Mouse (Mus musculus): Measurements from ENCODE around the gene Sde2.
"Not testable (repeated sequence)": the region's sequence is repeated elsewhere in the genome, so short reads cannot be mapped to it uniquely, and the experiment has no call there.

Sde2 gene

GRCm38 (mm10) chr1:180835273-180836015 lies 15.5 kb upstream of the Sde2 start:
- DNase-seq (ENCODE audit: low read depth) = no peak

DNA sequence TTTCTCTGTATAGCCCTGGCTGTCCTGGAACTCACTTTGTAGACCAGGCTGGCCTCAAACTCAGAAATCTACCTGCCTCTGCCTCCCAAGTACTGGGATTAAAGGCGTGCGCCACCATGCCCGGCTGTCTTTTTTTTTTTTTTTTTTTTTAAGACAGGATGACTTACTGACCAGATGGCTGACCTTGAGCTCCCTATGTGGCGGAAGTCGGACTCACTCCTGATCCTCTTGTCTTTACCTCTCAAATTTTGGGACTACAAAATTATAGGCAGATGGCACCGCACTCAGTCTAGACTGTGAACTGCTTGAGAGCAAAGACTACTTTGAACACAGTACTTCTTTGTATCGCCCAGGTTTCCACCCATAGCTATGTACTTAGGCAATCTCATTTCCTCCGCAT lies 14.5 kb upstream of the Sde2 start:
- DNase-seq (ENCODE audit: low read depth) = not testable (repeated sequence)

DNA sequence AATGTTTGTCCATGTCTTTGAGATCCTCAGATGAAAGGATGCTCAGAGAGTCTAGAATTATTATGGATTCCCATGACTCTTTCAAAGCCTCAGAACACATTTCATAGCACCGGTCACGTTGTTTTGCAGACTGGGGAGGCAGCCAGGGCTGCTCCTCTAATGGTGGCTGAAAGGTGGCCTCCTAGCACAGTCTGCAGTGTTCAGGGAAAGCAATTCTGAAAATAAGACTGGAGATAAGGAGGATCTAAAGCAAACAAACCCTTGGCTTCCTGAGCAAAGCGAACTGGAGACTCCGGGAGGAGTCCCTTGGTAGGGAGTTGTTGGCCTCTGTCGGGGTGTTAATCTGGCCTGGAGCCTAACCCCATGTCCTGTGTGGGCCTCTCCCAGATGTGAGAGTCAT lies 13.7 kb upstream of the Sde2 start:
- no peak for DNase-seq (ENCODE audit: low read depth)

DNA sequence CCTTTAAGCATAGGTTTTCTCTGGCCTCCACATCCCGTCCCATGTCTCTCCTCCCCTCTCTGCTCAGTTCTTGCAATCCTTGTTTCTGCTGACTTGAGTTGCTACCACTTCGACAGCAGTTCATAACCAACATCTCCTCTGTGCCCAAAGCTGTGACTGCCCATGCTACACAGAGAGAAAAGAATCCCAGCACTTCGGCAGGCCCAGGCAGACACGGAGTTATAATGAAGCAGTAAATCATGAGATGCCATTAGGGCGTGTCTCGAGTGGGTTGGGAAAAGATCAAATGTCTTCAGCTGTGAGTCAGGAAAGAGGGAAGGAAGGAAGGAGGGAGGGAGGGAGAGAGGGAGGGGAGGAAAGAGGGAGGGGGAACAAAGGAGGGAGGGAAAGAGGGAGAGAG lies 12.9 kb upstream of the Sde2 start:
- DNase-seq (ENCODE audit: low read depth) = no peak

DNA sequence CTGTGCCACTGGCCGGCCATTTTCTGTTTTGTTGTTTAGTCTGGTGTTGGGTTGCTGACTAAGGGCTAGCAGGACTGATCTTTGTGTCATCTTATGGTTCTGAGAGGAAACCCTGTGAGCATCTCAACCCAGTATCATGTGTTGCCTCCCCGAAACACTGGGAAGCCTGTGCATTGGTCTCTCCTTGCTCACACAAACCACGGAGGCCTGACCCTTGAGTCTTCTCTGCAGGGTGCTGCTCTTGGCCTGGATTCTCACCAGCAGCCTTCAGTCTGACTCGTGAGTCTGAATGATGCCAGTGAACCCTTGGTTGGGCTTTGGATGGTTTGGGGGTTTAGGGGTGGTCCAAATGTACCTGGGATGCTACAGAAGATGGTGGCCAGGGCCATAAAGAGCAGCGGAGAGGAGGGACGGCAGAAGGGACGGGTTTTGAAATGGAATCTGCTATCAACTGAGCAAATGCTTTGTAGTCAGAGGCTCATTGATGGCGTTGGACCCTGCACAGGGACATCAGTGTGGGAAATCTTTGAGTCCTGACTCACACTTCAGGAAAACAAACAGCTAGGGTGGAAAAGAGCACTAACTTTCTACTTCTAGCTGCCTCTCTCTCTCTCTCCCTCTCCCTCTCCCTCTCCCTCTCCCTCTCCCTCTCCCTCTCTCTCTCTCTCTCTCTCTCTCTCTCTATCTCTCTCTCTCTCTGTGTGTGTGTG lies 11.6 kb upstream of the Sde2 start:
- no peak for DNase-seq (ENCODE audit: low read depth)

GRCm38 (mm10) chr1:180841561-180842300 lies 9.2 kb upstream of the Sde2 start:
- no peak for DNase-seq (ENCODE audit: low read depth)

DNA sequence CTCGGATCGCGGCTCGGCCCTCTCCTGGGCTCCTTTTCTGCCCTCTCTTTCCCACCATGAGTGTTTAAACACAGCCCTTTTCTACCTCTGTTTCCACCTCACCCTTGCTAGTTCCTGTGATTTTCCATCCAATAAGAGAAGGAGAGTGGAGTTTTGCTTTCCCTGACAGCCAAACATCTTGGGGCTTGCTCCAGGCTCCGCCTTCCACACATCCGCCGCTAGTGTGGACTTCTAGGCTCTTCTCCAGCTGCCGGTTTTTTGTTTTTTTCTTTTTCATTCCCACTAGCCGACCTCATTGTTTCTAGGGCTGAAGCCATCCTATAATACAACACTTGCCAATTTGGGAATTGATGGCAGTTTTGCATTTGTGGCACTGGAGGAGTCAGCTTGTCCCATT lies 2.8 kb upstream of the Sde2 start:
- DNase-seq (ENCODE audit: low read depth) = peak; percentile 84

DNA sequence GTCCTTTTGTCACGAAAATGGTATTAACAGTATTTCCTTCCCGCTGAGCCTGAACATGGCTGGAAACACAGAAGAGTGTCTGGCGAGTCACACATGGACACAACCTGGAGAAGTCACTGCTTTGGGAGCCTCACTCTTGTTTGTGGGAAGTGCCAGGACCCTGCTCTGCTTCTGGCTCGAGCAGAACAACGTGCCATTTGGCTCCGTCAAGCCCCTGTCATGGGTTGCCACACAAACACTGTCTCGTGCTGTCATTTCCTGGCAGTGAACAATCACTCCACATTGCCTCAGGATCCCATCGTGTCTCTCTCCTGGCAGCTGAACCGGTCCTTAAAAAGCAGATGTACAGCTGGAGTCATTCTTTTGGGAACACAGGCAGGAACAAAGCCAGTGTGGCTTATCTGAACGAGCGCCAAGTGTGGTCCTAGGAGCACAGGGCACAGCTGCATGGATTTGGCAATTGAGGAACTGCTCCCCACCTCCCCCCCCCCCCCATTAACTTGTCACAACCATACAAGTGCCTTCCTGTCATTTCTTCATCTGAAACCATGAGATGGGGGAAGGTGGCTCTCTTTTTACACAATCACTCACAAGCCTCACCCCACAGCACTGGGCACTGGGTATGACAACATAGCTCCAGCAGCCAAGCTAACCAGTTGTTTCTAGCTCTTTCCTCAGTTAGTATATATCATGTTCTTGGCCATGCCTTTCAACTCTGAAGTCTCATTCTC lies 2.3 kb upstream of the Sde2 start:
- peak; percentile 81 for DNase-seq (ENCODE audit: low read depth)

DNA sequence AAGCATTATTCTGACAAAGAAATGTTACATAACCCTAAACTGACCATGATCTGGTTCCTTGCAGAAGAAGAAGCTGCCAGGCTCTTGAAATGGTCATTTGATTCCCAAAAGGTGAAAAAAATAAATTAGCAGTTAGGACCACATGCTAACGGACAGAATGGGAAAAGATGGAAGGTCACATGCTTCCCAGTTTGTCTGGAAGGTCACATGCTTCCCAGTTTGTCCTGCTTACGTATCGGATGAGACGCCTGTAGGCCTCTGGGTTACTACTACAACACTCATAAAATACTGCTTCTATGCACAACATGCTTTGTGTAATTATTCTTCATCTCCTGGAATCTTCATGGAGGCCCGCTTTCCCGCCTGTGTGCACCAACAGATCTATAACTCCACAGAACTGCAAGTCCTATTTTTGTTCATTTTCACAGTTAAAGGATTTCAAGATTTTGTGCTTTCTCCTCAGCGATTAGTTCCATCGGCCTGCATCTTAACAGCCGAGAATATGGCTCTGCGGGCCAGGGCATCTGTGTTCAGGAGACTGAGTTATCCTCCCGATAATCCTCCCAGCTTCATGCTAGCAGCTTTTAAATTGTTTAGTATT lies 1.1 kb upstream of the Sde2 start:
- no peak for DNase-seq (ENCODE audit: low read depth)

GRCm38 (mm10) chr1:180858763-180859162 lies 7.8 kb downstream of the Sde2 start:
- no peak for DNase-seq (ENCODE audit: low read depth)

GRCm38 (mm10) chr1:180860030-180860429 lies 9.1 kb downstream of the Sde2 start:
- DNase-seq (ENCODE audit: low read depth) = no peak

- DNase-seq (ENCODE audit: low read depth) = peak; percentile 72
These were observed 12.7 kb downstream of the Sde2 start for GRCm38 (mm10) chr1:180863606-180864005.

DNA sequence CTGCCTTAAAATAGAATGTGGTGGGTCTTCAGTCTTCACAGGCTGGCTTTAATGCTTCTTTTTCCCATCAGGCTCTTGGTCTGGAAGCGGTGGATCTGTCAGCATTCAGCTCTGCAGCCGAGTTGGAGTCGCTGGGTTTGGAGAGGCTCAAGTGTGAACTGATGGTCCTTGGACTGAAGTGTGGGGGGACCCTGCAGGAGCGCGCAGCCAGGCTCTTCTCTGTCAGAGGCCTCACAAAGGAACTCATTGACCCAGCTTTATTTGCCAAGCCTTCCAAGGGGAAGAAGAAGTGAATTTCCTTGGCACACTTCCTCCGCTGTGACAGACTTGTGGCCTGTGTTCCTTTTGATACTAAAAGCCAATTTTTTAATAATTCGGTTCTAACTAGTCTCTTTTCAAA lies 15.1 kb downstream of the Sde2 start:
- no peak for DNase-seq (ENCODE audit: low read depth)

- DNase-seq (ENCODE audit: low read depth) = no peak
These were observed 19.3 kb downstream of the Sde2 start for GRCm38 (mm10) chr1:180870122-180870650.

DNA sequence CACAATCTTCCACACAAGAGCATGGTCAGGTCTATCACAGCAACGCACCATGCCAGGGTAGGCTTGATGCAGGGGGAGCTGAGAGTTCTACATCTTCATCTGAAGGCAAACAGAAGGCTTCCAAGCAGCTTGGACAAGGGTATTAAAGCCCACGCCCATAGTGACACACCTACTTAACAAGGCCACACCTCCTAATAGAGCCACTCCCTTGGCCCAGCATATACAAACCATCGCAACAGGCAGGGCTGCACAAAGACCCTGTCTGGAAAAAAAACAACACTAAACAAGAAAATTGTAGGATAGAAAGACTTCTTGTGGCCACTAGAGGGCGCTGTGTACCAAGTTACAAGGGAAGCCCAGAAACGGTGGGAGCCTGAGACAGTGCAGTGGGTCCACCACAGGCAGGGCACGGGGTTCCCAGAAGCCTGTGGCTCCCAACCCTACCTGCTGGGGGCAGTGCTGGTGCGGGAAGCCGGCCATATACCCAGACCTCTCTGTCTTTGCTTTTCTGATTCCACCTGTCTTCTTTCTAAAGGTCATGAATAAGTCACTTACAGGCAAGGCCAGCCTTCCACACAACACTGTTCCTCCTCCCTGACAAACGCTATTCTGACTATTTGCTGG lies 23.0 kb downstream of the Sde2 start:
- peak; percentile 89 for DNase-seq (ENCODE audit: low read depth)

GRCm38 (mm10) chr1:180874615-180875014 lies 23.7 kb downstream of the Sde2 start:
- DNase-seq (ENCODE audit: low read depth) = no peak

- no peak for DNase-seq (ENCODE audit: low read depth)
These were observed 24.2 kb downstream of the Sde2 start for GRCm38 (mm10) chr1:180875126-180875525.

DNA sequence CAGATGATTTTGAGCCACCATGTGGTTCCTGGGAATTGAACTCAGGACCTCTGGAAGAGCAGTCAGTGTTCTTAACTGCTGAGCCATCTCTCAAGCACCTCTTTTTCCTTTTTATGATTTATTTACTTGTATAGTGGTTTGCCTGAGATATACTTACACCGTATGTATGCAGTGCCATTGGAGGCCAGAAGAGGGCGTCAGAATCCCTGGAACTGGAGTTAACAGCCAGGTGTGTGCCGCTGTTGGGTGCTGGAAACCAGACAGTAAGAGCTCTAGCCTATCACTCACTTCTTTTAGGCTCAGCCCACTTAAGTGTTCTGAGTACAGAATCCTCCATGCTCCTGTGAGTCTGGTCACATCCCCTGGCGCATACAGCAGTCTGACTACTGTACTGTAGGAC lies 26.5 kb downstream of the Sde2 start:
- DNase-seq (ENCODE audit: low read depth) = no peak

GRCm38 (mm10) chr1:180881768-180882167 lies 30.8 kb downstream of the Sde2 start:
- no peak for DNase-seq (ENCODE audit: low read depth)

DNA sequence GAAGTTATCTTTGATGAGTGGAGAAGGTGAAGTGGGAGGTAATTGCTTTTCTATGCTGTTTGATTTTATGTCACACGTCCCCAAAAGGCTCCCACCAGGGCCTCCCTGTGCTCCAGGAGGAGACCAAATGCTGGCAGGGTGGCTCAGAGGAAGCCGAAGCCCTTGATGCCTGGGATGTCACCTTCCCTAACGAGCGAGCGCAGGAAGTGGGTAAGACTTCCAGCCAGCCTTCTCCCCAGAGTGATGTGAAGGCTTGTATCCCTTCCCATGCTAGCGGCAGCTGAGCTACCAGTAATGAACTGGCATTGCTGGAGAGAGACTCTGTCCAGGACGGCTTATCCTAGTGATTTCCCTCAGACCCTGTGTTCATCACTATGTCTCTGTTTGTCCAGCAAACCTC lies 32.8 kb downstream of the Sde2 start:
- DNase-seq (ENCODE audit: low read depth) = peak; percentile 36

DNA sequence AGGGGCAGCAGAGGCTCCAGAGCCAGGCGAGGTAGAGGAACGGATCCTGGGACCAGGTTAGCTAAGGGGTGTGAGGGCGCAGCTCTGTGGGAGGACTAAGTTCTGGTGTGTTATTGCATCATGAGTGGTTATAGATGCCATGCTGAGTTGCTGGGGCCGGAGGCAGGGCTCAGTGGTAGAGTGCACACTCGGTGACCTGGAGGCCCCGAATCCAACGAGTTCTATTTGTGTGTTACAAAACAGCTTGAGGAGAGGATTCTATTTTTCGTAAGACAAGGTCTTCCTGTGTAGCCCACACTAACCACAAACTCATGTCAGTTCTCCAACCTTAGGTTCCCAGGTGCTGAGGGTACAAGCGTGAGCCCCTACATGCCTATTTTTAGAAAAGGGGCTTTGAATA lies 33.6 kb downstream of the Sde2 start:
- peak; percentile 48 for DNase-seq (ENCODE audit: low read depth)
